Mouse (Mus musculus) CD8-positive naive resting alpha-beta T cell, adult 2 months (primary cell): Measurements from ENCODE around the gene Tmem135.

Experiments
- DNase-seq, 2 experiments: peaks; one replicate each; pipeline ENCODE4 v3.0.0; 2022; ENCODE audit warnings: low read depth in 2 of 2, low spot score in 2 of 2

Tmem135 gene

GRCm38 (mm10) chr7:89126063-89126882 is 277.7 kb downstream of the Tmem135 start:
- DNase-seq = peak in 1 of 2 experiments; percentile 15

- DNase-seq = no peak
Observed at GRCm38 (mm10) chr7:89116261-89116664, 287.8 kb downstream of the Tmem135 start.

GRCm38 (mm10) chr7:89115633-89116032 is 288.4 kb downstream of the Tmem135 start:
- DNase-seq = no peak

- no peak for DNase-seq
Observed at GRCm38 (mm10) chr7:89106421-89106820, 297.6 kb downstream of the Tmem135 start.

- DNase-seq = no peak
Observed at GRCm38 (mm10) chr7:89099756-89100155, 304.3 kb downstream of the Tmem135 start.
